Mouse (Mus musculus) left cerebral cortex, adult 2 months (tissue): ENCODE measurements around the gene Smtnl2. TPM values are rescaled to one million over a fixed set of nuclear protein-coding genes. Genes with fewer than 3 reads are reported as not detected.

Experiments used
- DNase-seq, 2 experiments: peaks; one replicate each; pipeline ENCODE4 v3.0.0; 2021 to 2022; ENCODE audit warnings: low spot score in 2 of 2, mixed read lengths in 1 of 2; ENCODE audit errors: extremely low spot score in 1 of 2
- H3K27ac ChIP-seq: fragments of 200-600 bp; 2 replicates; pipeline ENCODE4 v1.8.1; 2022
- H3K4me3 ChIP-seq: fragments of 200-600 bp; 2 replicates; pipeline ENCODE4 v1.8.1; 2022
- CTCF ChIP-seq: fragments of 200-600 bp; IDR thresholded peaks from 2 replicates; pipeline ENCODE4 v1.8.1; 2022; ENCODE audit warnings: antibody characterized with exemption, mild to moderate bottlenecking, moderate library complexity
- intact Hi-C: fragments of 180-260 bp; cut with DNase I; formaldehyde crosslinking; loops from one replicate; pipeline ENCODE4 v1.15.1; 2025
- total RNA-seq, 2 experiments: library from RNA; stranded (reverse); gene quantifications; 2 replicates each; pipeline ENCODE4 v1.2.3; 2021

Smtnl2 gene
- total RNA-seq, 2 experiments from 2014 or later: 0.33 to 1.2 TPM

DNA sequence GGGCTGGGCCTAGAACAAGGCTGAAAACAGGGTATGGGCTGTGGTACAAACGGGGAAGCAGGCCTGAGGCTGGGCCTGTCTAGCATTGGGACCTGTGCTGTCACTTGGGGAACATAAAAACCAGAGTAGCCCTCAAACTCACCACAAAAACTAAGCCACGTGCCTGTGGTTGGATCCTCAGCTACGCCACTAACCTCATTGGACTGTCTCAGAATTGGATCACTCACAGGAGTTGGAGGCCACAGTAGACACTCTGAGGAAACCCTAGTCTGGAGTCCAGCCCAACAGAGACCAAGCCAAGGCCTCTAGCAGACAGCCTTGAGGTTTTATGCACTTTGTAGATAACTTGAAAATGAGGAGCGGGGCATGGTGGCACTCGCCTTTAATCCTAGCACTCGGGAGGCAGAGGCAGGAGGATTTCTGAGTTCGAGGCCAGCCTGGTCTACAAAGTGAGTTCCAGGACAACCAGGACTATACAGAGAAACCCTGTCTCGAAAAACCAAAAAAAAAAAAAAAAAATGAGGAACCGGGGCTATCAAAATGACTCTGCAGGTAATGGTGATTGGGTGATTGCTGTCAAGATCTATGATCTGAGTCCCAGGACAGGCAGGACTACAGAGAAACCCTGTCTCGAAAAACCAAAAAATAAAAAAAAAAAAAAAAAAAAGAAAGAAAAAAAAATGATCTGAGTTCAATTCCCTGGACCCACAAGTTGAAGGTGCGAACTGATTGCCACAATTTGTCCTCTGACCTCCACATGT, 10.2 kb upstream of the Smtnl2 start:
- Histone ChIP-seq H3K4me3 (no peak overlapping the region), H3K27ac (no peak overlapping the region)
- TF ChIP-seq CTCF: no peak
- intact Hi-C loops: no loop called here
- no peak for DNase-seq

DNA sequence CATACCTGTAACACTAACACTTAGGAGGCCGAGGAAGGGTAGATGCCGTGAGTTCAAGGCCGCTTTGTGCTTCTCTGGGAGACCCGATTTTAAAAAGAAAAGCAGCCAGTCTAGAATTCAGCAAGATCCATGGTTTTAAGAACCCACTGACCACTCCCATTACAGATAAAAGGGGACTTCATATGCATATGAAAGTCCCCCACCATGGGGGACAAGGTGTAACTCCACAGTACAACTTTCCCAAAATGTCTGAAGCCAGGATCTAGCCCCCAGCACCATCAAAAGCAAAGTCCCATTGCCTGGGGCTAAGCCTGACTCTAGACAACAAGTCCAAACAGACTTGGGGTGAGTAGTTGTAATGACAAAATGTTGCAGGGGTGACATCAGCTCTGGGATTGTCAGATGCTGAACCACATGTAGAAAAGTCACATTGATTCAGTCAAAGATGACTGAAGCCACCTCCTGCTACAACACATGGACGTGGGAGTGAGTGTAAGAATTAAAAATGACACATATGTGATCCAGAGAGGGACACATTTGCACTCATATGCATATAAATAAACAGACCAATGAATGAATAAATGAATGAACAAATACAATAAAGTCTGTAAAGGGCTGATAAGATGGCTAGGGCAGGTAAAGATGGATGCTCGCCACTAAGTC, 9.1 kb upstream of the Smtnl2 start:
- H3K4me3 ChIP-seq: no peak overlapping the region
- DNase-seq: no peak
- intact Hi-C loops: no loop called here
- TF ChIP-seq CTCF: no peak
- H3K27ac ChIP-seq: no peak overlapping the region

DNA sequence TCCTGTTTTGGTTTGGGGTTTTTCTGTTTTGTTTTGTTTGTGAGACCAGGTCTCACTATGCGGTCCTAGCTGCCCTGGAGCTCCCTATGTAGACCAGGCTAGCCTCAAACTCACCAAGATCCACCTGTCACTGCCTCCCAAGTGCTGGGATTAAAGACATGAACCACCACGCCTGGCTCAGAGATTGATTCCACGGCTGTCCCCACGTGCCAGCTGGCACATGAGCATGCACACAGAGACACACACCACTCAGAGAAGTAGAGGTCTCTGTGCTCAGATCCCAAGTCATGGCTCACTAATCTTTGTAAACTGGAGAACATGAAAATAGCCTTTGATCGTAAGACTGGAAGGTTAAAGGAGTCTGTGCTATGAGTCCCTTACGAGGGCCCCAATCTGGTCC, 7.5 kb upstream of the Smtnl2 start:
- DNase-seq: no peak
- Histone ChIP-seq H3K4me3 (no peak overlapping the region), H3K27ac (no peak overlapping the region)
- intact Hi-C loops: no loop called here
- TF ChIP-seq CTCF: no peak

DNA sequence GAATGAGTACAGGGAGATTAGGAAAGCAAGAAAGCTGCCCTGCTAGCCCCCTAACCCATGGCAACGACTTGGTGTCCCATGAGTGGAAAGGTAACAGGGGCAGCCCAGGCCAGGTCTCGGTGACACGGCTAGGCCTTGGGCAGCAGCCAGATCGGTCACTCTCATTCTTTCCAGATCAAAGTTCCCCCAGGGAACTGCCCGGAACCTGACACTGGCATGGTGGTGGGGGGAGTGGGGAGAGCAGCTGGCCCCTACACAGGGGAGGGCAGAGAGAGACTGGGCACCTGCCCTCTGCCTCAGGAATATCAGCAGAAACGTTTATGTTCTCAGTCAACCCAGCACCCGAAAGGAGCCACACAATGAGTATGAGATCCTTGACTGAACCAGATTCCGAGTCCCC, 6.7 kb upstream of the Smtnl2 start:
- Histone ChIP-seq H3K4me3 (no peak overlapping the region), H3K27ac (no peak overlapping the region)
- intact Hi-C loops: no loop called here
- TF ChIP-seq CTCF: no peak
- DNase-seq: no peak

DNA sequence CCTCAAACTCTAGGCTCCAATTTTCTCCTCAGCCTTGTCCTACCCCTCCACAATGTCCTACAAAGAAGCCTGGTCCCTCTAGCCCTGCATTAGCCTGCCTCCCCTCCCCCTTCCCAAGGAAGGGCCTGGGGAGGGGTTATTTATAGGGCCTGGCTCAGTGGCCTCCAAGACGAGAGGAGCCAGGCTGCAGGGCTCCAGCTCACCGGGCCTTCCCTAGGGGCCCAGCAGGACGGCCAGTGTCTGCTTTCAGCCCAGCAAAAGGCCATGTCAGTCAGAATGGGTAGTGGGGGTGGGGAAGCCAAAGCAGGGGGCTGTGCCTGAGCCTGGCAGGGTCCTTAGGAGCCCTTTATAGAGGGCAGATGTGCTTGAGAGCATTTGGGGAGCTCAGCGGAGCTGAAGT, 5.9 kb upstream of the Smtnl2 start:
- TF ChIP-seq CTCF: no peak
- intact Hi-C loops: no loop called here
- DNase-seq: no peak

DNA sequence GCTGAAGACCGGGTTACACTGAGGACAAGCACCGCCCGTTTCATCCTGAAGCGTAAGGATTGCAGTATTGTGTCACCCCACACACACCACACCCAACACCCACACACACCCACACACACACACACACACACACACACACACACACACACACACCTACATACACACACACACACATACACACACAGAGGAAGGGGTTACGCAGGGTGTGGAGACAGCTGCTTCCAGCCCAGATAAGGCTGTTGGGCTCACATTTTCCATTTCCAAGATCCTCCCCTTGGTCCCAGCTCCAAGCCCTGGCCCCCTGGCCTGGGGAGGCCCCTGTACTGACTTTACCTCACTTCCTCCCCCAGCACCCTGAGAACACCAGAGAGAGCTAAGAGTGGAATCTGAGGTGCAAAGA, 5.2 kb upstream of the Smtnl2 start:
- intact Hi-C loops: no loop called here

More for the DNA sequence above, 5.9 kb upstream of the Smtnl2 start:
- Histone ChIP-seq H3K4me3 (no peak overlapping the region), H3K27ac (no peak overlapping the region)

DNA sequence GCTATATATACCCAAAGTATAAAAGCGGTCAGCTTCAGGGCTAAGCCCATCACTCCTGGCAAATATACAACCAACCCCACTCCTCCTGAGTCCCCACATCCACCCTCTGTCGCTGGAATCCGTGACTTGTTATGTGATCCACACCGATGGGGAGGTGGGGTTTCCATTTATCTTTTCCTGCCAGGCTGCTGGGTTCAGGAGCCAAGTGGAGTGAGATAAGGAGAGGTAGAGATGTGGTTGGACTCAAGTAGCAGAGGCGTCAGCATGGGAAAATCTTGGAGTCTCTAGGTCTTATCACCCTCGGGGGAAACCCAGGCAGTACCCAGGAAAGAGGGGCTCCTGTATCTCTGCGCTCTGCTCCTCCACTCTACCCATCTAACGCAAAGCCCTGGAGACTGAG, 3.6 kb upstream of the Smtnl2 start:
- H3K27ac ChIP-seq: no peak overlapping the region
- DNase-seq: no peak
- no peak for TF ChIP-seq CTCF
- intact Hi-C loops: no loop called here
- H3K4me3 ChIP-seq: no peak overlapping the region

More for the DNA sequence above, 5.2 kb upstream of the Smtnl2 start:
- Histone ChIP-seq H3K4me3 (no peak overlapping the region), H3K27ac (no peak overlapping the region)
- TF ChIP-seq CTCF: no peak
- DNase-seq: no peak

DNA sequence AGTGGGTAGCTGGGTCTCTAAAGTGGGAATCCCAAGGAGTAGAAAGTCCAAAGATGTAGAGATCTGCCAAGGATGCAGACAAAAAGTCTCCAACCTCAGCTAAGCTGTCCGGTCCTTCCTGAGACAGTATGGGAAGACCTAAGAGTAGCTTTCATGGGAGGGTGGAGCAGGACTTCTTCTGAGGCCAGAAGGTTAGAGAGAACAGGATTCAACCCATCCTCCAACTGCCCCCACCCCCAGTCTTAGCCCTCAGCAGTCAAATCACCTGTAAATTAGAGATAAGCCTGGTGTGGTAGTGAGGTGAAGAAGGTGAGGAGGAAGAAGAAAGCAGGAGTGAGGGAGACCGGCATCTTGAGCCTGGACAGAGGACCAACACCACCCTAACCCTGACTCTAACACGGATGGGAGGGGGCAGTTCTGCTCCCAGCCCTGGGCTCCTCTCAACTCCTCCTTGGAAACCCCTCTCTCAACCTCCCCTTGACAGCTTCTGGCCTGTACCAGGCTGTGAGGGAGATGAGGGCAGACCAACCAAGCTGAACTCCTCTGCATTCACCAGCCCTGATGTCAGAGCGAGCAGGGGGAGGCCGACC, 2.2 kb upstream of the Smtnl2 start:
- intact Hi-C loops: no loop called here
- H3K4me3 ChIP-seq: no peak overlapping the region

DNA sequence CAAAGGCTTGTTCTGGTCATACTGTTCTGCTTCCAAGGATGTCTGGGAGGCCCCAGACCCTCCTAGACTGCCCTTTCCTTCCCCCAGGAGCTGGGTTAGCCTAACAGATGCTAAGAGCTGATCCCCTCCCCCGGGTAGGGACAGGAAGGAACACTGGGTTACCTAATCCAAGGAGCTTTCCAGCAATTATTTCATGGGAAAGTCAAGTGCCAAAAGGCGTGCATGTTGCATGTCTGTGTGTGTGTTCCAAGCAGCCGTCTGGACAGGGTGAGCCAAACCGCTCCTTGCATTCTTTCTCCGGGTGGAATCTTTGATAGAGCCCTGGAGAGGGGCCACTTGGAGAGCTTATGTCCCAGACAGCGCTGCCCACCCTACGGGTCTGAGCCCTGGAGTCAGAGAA, 1.5 kb upstream of the Smtnl2 start:
- DNase-seq: no peak
- TF ChIP-seq CTCF: no peak
- no peak overlapping the region for H3K27ac ChIP-seq
- intact Hi-C loops: no loop called here
- no peak overlapping the region for H3K4me3 ChIP-seq

More for the DNA sequence above, 2.2 kb upstream of the Smtnl2 start:
- no peak for TF ChIP-seq CTCF
- DNase-seq: no peak
- no peak overlapping the region for H3K27ac ChIP-seq

DNA sequence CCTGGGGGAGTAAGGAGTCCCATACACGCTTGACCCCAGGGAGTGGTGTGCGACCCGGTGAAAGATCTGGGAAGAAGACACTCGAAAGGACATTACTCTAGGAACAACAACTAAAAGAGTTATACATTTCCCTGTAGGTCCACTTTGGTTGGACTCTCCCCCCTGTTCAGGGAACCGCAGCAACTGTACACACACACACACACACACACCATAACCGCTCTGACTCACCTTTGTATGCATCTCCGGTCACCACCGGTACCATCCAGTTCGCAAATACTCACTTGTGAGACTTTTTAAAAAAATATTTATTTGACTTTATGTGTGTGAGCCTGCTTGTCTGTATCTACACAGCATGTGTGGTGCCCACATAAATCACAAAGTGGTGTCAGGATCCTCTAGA, 432 bp upstream of the Smtnl2 start:
- intact Hi-C loops: no loop called here
- no peak for TF ChIP-seq CTCF
- DNase-seq: no peak
- no peak overlapping the region; the same call in 1 of the 2 replicates for H3K4me3 ChIP-seq
- H3K27ac ChIP-seq: no peak overlapping the region

DNA sequence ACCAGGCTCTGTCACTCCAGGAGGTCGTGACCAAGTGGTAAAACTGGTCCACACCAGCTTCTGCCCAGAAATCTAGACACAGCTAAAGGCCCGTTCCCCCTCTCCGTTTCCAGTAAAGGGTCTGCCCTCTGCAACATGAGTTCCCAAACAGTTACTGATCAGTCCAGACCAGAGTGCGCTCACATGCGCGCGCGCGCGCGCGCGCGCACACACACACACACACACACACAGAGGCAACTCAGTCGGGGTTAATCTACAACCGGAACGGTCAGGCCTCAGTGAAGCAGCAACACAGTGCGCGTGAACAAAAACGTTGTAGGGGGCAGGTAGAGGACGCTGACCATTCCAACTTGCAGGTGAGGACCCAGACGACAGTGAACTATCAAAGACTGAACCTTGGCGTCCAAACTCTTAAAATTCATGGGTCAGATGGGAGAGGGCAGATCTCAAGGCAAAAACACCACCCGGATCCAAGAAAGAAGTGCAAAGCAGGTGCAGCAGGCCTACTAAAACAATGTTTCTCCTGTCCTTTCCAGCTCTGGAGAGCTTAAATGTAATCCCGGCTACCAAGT, 906 bp downstream of the Smtnl2 start:
- DNase-seq: no peak
- Histone ChIP-seq H3K27ac (no peak overlapping the region), H3K4me3 (peak overlapping the region; percentile 53)
- no peak; the same call in 1 of the 2 replicates for TF ChIP-seq CTCF
- intact Hi-C loops: no loop called here
